Mouse (Mus musculus): ENCODE data around the gene Atp6v1fnb. TPM values are rescaled to one million over a fixed set of nuclear protein-coding genes. Genes with fewer than 3 reads are reported as not detected.
A peak's percentile ranks its signal among the peaks of the same experiment; 100 is the strongest.

Gene Atp6v1fnb
- polyA plus RNA-seq, 1 experiment from 2014 or later, result not detected

DNA sequence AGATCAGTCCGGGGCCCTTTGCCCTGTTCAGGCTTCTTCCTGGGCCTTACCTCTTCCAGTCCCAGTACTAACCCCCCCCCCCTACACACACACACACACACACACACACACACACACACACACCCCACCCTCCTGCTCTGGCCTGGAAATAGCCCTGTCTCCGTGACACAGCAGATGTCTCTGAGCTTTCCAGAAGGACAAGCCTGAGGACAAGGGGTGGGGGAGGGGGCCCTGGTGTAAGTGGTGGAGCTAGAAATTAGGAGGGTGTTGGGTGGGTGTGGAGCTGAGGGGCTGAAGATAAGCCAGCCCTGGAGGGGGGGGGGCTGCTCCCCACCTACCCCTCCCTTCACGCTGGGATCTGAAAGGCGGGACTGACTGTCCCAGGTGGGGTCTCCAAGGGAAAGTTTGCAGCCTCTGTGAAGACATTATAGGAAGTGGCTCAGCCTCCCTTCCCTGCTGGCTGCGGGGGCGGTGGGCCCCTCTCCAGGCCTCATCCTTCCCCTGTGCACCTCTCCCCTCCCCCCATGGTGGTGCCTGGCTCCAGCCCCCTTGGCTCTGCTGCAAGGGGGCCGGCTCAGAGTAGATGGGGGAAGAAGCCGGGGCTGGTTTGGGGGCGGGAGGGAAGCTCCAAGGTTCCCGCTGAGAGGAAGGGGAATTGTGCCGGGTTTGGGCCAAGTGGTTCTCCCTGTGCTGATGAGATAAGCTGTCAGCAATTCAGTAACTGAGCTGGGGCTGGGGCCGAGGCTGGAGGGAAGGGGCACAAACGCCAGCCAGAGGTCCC, 36.1 kb upstream of the Atp6v1fnb start:
- Histone ChIP-seq H3K27me3 (peaks cover 84% of the 10 kb centered on the region), H3K27ac (0 out of 2 replicates have a peak overlapping the region, but pooled peaks have one; percentile 29)

DNA sequence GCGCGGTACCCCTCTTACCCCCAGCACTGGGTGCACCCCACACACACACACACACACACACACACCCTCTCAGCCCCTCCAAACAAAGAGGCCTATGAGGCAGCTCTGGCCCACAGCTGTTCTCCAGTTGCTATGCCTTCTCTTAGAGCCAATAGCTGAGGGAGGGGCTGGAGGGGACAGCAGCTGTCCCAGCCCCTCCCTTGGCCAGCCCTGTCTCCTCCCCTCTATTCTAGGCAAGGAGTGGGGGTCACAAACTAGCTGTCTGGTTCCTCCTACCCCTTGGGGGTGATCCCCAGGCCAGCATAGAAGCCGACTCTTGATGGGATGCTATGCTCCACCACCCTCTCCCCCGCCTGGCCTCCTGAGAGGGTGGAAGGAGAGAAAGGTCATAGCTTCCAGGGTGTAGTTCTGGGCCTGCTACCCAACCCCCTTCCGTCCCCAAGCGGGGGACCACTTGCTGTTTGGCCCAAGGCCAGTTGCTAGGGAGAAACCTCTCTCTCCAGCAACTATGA, 35.2 kb upstream of the Atp6v1fnb start:
- peaks cover 24% of the 10 kb centered on the region for H3K4me1 ChIP-seq (replicated peaks)
- DNase-seq (no peak), ATAC-seq (ENCODE audit: low read depth) (no peak)
- peak overlapping the region; percentile 29; the same call in 1 of the 2 replicates for H3K4me2 ChIP-seq
- H3K27ac ChIP-seq, result 0 out of 2 replicates have a peak overlapping the region, but pooled peaks have one; percentile 29
- WGBS (ENCODE audit: insufficient replicate concordance), result 33% methylated on average over 6 of the region's 6 CpGs
- H3K36me3 ChIP-seq, result no peaks in the 10 kb centered on the region
- H3K9me3 ChIP-seq (replicated peaks), result no peaks in the 10 kb centered on the region
- H3K27me3 ChIP-seq, result peaks cover 75% of the 10 kb centered on the region
- no peak overlapping the region for H3K9ac ChIP-seq
- H3K4me3 ChIP-seq (replicated peaks), result no peak overlapping the region

More for the DNA sequence above, 36.1 kb upstream of the Atp6v1fnb start:
- H3K9me3 ChIP-seq (replicated peaks), result no peaks in the 10 kb centered on the region
- ATAC-seq (ENCODE audit: low read depth) (peak; percentile 52; the same call in 1 of the 2 replicates), DNase-seq (no peak)
- H3K4me3 ChIP-seq (replicated peaks), result peak overlapping the region; percentile 44
- peaks cover 24% of the 10 kb centered on the region for H3K4me1 ChIP-seq (replicated peaks)
- H3K4me2 ChIP-seq, result peak overlapping the region; percentile 58
- no peak overlapping the region for H3K9ac ChIP-seq
- WGBS (ENCODE audit: insufficient replicate concordance), result 6% methylated on average over 13 of the region's 13 CpGs
- H3K36me3 ChIP-seq, result no peaks in the 10 kb centered on the region

DNA sequence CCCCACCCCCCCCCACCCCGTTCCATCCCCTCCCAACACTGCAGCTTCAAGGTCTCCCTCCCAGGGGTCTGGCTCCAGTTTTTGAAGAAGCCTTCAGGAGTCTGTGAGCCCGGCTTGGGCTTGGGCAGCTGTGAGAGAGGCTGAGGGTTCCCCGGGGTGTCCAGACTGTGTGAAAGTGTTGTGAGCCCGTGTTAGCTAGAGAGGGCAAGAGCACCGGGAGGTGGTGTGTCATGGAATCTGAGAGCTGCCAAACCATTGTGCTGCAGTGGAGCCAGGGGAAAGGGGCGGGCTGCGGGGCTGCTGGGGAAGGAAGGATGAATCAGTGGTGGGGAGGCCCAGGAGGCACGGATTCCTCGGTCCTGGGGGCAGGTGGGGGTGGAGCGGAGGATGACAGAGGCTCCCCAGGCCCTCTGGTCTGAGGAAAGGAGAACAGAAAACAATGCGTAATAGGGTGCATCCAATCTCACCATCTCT, 34.7 kb upstream of the Atp6v1fnb start:
- WGBS (ENCODE audit: insufficient replicate concordance), result 13% methylated on average over 11 of the region's 11 CpGs
- no peak for ATAC-seq (ENCODE audit: low read depth)
- no peak overlapping the region for H3K4me3 ChIP-seq (replicated peaks)
- 0 out of 2 replicates have a peak overlapping the region, but pooled peaks have one; percentile 27 for H3K4me2 ChIP-seq
- no peak for DNase-seq
- no peak overlapping the region; the same call in 1 of the 2 replicates for H3K27ac ChIP-seq
- H3K27me3 ChIP-seq, result peaks cover 70% of the 10 kb centered on the region
- H3K4me1 ChIP-seq (replicated peaks), result peaks cover 24% of the 10 kb centered on the region
- no peaks in the 10 kb centered on the region for H3K9me3 ChIP-seq (replicated peaks)
- no peaks in the 10 kb centered on the region for H3K36me3 ChIP-seq
- no peak overlapping the region for H3K9ac ChIP-seq

DNA sequence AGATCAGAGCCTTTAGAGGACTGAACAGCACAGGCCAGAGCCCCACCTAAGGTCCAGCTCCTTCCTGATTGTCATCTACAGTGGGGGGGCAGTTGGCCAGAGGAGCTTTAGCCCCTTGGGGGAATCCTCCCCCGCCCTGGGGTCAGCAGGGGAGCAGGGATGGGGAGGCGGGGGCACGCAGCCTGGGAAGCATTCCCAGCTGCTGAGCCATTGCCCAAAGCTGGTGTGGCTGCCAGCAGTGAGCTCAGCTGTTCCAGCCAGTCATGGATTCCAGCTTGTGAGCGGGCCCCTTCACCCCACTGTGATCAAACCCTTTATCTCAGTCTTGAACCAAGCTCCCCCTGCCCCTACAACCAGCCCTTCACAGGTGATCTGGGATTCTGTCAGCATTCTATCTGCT, 32.0 kb upstream of the Atp6v1fnb start:
- Histone ChIP-seq H3K36me3 (no peaks in the 10 kb centered on the region), H3K27ac (no peak overlapping the region), H3K4me3 (replicated peaks) (no peak overlapping the region), H3K4me1 (replicated peaks) (peaks cover 11% of the 10 kb centered on the region; the same call in 1 of the 2 replicates), H3K9ac (no peak overlapping the region), H3K9me3 (replicated peaks) (no peaks in the 10 kb centered on the region), H3K27me3 (peaks cover 43% of the 10 kb centered on the region), H3K4me2 (no peak overlapping the region)
- DNase-seq (no peak), ATAC-seq (ENCODE audit: low read depth) (no peak)
- WGBS (ENCODE audit: insufficient replicate concordance), result 59% methylated on average over 4 of the region's 4 CpGs

DNA sequence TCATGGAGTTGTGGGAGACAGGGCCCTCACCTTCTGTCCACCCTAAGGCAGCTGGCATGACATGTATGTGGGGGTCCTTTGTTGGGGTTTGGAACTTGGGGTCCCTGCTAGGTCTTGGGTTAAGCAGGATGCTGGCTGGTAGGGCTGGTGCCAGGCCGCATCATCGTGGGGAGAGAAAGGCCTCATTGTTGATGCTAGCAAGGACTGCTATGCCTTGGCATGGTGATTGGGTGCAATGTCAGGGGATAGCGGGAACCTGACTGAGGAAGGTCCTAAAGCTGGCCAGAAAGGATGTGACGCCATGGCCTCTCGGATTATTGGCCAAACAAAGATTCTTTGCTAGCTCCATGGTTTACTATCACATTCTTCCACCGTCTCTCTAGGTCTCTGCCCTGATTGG, 31.4 kb upstream of the Atp6v1fnb start:
- H3K27ac ChIP-seq, result no peak overlapping the region
- 71% methylated on average over 6 of the region's 6 CpGs for WGBS (ENCODE audit: insufficient replicate concordance)
- H3K4me2 ChIP-seq, result no peak overlapping the region
- H3K9me3 ChIP-seq (replicated peaks), result no peaks in the 10 kb centered on the region
- peaks cover 38% of the 10 kb centered on the region for H3K27me3 ChIP-seq
- H3K4me3 ChIP-seq (replicated peaks), result no peak overlapping the region
- no peak for DNase-seq
- H3K36me3 ChIP-seq, result no peaks in the 10 kb centered on the region
- no peak overlapping the region for H3K9ac ChIP-seq
- ATAC-seq (ENCODE audit: low read depth), result no peak
- peaks cover 11% of the 10 kb centered on the region; the same call in 1 of the 2 replicates for H3K4me1 ChIP-seq (replicated peaks)

DNA sequence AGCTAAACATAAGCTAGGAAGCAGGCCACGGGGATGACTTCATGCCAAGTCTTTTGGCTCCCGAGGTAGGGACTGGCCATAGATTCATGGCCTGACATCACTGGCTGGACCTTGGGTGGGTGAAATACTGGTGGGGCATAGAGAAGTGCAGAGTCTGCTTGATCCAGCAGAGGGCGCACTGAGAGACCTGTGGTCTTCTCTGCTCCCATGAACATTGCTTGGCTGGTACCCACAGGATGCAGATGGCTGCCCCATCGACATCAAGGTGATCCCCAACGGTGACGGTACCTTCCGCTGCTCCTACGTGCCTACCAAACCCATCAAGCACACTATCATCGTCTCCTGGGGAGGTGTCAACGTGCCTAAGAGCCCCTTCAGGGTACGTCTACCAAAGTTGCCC, 26.5 kb upstream of the Atp6v1fnb start:
- no peak overlapping the region for H3K4me3 ChIP-seq (replicated peaks)
- H3K9ac ChIP-seq, result no peak overlapping the region
- no peaks in the 10 kb centered on the region for H3K36me3 ChIP-seq
- no peak overlapping the region for H3K4me2 ChIP-seq
- DNase-seq (no peak), ATAC-seq (ENCODE audit: low read depth) (no peak)
- no peak overlapping the region for H3K27ac ChIP-seq
- WGBS (ENCODE audit: insufficient replicate concordance), result 48% methylated on average over 11 of the region's 11 CpGs
- no peaks in the 10 kb centered on the region for H3K9me3 ChIP-seq (replicated peaks)
- H3K4me1 ChIP-seq (replicated peaks), result no peaks in the 10 kb centered on the region
- 0 out of 2 replicates have a peak, but pooled peaks cover 2% of the 10 kb centered on the region for H3K27me3 ChIP-seq

DNA sequence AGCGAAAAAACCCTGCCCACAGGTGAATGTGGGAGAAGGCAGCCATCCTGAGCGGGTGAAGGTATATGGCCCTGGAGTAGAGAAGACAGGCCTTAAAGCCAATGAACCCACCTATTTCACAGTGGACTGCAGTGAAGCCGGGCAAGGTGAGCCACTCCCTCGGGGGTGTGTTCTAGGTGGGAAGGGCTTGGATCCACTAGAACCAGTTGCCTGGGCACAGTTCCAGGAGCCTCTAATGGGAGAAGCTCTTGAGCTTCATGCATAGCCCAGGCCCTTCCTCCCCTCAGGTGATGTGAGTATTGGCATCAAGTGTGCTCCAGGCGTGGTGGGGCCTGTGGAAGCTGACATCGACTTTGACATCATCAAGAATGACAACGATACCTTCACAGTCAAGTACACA, 25.9 kb upstream of the Atp6v1fnb start:
- DNase-seq, result no peak
- Histone ChIP-seq H3K27me3 (no peaks in the 10 kb centered on the region), H3K9ac (no peak overlapping the region), H3K36me3 (no peaks in the 10 kb centered on the region), H3K9me3 (replicated peaks) (no peaks in the 10 kb centered on the region), H3K4me2 (no peak overlapping the region), H3K27ac (no peak overlapping the region), H3K4me1 (replicated peaks) (no peaks in the 10 kb centered on the region), H3K4me3 (replicated peaks) (no peak overlapping the region)
- no peak for ATAC-seq (ENCODE audit: low read depth)
- WGBS (ENCODE audit: insufficient replicate concordance), result 72% methylated on average over 7 of the region's 7 CpGs

DNA sequence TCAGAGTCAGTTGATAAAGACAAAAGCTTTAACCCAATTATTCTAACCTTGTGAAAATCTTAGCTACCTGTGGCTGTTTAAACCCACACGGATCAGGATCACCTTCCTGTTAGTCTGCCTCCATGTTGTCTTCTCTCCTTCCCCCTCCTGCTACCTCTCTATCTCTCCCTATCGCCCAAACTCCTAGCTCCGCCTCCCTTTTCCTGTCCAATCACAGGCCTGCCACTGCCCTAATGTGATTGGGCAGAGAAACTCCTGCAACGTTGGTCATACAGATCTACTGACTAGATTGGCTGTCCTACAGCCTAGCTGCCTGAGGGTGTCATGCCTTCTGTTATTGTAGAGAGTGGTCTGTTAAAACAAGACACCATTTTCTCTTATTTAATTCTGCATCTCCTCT, 21.4 kb upstream of the Atp6v1fnb start:
- Histone ChIP-seq H3K9ac (no peak overlapping the region), H3K4me2 (no peak overlapping the region), H3K36me3 (no peaks in the 10 kb centered on the region), H3K4me3 (replicated peaks) (no peak overlapping the region), H3K4me1 (replicated peaks) (no peaks in the 10 kb centered on the region), H3K27me3 (0 out of 2 replicates have a peak, but pooled peaks cover 3% of the 10 kb centered on the region), H3K27ac (no peak overlapping the region), H3K9me3 (replicated peaks) (no peaks in the 10 kb centered on the region)
- no peak for ATAC-seq (ENCODE audit: low read depth)
- WGBS (ENCODE audit: insufficient replicate concordance), result 22% methylated on average over 4 of the region's 4 CpGs
- no peak for DNase-seq

DNA sequence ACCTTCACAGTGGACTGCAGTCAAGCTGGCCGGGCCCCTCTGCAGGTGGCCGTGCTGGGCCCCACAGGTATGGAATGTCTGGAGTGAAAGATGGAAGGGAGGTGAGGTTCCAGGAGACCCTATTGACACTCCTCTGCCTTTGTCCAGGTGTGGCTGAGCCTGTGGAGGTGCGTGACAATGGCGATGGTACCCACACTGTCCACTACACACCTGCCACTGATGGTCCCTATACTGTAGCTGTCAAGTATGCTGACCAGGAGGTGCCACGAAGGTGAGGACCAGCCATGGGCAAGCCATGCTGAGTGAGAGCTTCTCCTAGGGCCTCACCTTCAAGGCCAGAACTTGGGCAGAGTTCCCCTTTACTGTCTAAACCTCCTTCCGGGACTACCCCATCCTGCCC, 20.6 kb upstream of the Atp6v1fnb start:
- 0 out of 2 replicates have a peak, but pooled peaks cover 3% of the 10 kb centered on the region for H3K27me3 ChIP-seq
- no peak overlapping the region for H3K4me3 ChIP-seq (replicated peaks)
- no peak overlapping the region for H3K9ac ChIP-seq
- no peak for ATAC-seq (ENCODE audit: low read depth)
- no peak overlapping the region for H3K27ac ChIP-seq
- no peaks in the 10 kb centered on the region for H3K9me3 ChIP-seq (replicated peaks)
- no peaks in the 10 kb centered on the region for H3K36me3 ChIP-seq
- no peak overlapping the region for H3K4me2 ChIP-seq
- 78% methylated on average over 6 of the region's 6 CpGs for WGBS (ENCODE audit: insufficient replicate concordance)
- H3K4me1 ChIP-seq (replicated peaks), result no peaks in the 10 kb centered on the region
- DNase-seq, result no peak

DNA sequence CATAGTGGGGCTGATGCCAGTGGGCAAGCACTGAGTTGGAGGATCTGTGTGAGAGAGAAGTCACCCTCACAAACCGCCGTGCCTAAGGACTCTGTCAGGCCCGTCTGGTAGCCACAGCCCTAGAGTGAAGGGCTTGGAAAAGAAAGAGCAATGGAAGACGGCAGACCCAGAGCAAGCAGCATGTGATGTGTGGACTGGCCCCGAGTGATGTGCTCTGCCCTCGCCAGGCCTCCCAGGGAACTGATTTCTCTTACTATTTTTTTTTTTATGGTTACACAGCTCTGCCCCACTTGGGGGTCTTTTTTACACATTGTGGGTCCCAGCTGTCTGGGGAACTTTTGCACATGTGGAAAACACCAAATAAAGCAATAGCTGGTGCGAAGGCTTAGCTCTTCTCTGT, 9.7 kb upstream of the Atp6v1fnb start:
- no peak for DNase-seq
- H3K36me3 ChIP-seq, result no peaks in the 10 kb centered on the region
- no peak overlapping the region for H3K27ac ChIP-seq
- no peak overlapping the region for H3K9ac ChIP-seq
- H3K27me3 ChIP-seq, result no peaks in the 10 kb centered on the region
- WGBS (ENCODE audit: insufficient replicate concordance), result 51% methylated on average over 7 of the region's 7 CpGs
- no peak for ATAC-seq (ENCODE audit: low read depth)
- H3K9me3 ChIP-seq (replicated peaks), result no peaks in the 10 kb centered on the region
- no peak overlapping the region for H3K4me2 ChIP-seq
- H3K4me3 ChIP-seq (replicated peaks), result no peak overlapping the region
- H3K4me1 ChIP-seq (replicated peaks), result no peaks in the 10 kb centered on the region

DNA sequence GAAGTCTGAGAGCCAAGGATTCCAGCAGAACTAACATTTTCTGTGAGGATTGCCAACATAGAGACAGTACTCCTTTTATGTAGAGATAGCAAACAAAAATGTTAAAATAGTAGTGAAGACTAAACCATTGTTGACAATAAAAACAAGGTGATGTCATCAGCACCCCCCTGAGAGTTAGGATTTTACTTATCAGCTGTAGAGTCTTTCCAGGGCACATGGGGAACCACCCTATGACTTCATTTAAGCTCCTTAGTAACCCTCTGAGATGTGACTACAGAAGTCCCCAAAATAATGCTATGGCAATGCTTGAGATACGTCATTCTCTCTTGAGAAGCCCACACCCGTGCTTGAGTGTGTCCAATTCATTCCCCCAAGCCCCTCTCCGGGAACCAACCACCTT, 7.8 kb upstream of the Atp6v1fnb start:
- H3K27ac ChIP-seq, result no peak overlapping the region
- no peak for DNase-seq
- 50% methylated on average over 3 of the region's 3 CpGs for WGBS (ENCODE audit: insufficient replicate concordance)
- no peaks in the 10 kb centered on the region for H3K36me3 ChIP-seq
- H3K9ac ChIP-seq, result no peak overlapping the region
- ATAC-seq (ENCODE audit: low read depth), result no peak
- H3K4me2 ChIP-seq, result no peak overlapping the region
- no peaks in the 10 kb centered on the region for H3K9me3 ChIP-seq (replicated peaks)
- peaks cover 2% of the 10 kb centered on the region for H3K4me1 ChIP-seq (replicated peaks)
- no peaks in the 10 kb centered on the region for H3K27me3 ChIP-seq
- no peak overlapping the region for H3K4me3 ChIP-seq (replicated peaks)

Data from liver, embryonic 13.5 days (tissue).